Mouse (Mus musculus) embryonic facial prominence, embryonic 15.5 days (tissue): ENCODE data around the gene Psme1. TPM values are rescaled to one million over a fixed set of nuclear protein-coding genes. Genes with fewer than 3 reads are reported as not detected.

ENCODE experiments used
- ATAC-seq: fragments of 200-750 bp; cut with Nextera tagmentation; 2 replicates; pipeline ENCODE4 v1.8.0; 2017; ENCODE audit warnings: low read depth, moderate TSS enrichment; ENCODE audit not compliant: insufficient number of reproducible peaks, low FRiP score, low TSS enrichment
- H3K27ac ChIP-seq: fragments of 300-500 bp; sonication (generic); replicated peaks from 2 replicates; pipeline ENCODE4 v1.5.1; 2015; ENCODE audit warnings: mild to moderate bottlenecking, inconsistent platforms
- H3K27me3 ChIP-seq: fragments of 300-500 bp; sonication (generic); 2 replicates; pipeline ENCODE4 v1.6.1; 2015; ENCODE audit warnings: inconsistent platforms
- H3K36me3 ChIP-seq: fragments of 300-500 bp; sonication (generic); 2 replicates; pipeline ENCODE4 v1.6.1; 2015; ENCODE audit warnings: mild to moderate bottlenecking, inconsistent platforms
- H3K4me1 ChIP-seq: fragments of 300-500 bp; sonication (generic); 2 replicates; pipeline ENCODE4 v1.6.1; 2015; ENCODE audit warnings: inconsistent platforms
- H3K4me2 ChIP-seq: fragments of 300-500 bp; sonication (generic); replicated peaks from 2 replicates; pipeline ENCODE4 v1.6.1; 2015; ENCODE audit warnings: mild to moderate bottlenecking, inconsistent platforms
- H3K4me3 ChIP-seq: fragments of 300-500 bp; sonication (generic); replicated peaks from 2 replicates; pipeline ENCODE4 v1.5.1; 2015; ENCODE audit warnings: mild to moderate bottlenecking, inconsistent platforms
- H3K9ac ChIP-seq: fragments of 300-500 bp; sonication (generic); 2 replicates; pipeline ENCODE4 v1.6.1; 2015; ENCODE audit warnings: inconsistent platforms
- H3K9me3 ChIP-seq: fragments of 300-500 bp; sonication (generic); replicated peaks from 2 replicates; pipeline ENCODE4 v1.6.1; 2016; ENCODE audit warnings: inconsistent platforms
- WGBS: fragments of 180-500 bp; shearing (Covaris S2); methylation state at CpG from one replicate; pipeline ENCODE4 v1.1.7; 2015; 5-methylcytosine and 5-hydroxymethylcytosine counted together
- polyA plus RNA-seq: library from polyadenylated mRNA; unstranded; fragments of >200 nt; fragmentation: Nextera tagmentation; extraction: Ambion mirVana; gene quantifications from 2 replicates; pipeline ENCODE4 v1.2.1, GENCODE M21; 2015

Gene Psme1
- polyA plus RNA-seq, 1 experiment from 2014 or later = 134 TPM

DNA sequence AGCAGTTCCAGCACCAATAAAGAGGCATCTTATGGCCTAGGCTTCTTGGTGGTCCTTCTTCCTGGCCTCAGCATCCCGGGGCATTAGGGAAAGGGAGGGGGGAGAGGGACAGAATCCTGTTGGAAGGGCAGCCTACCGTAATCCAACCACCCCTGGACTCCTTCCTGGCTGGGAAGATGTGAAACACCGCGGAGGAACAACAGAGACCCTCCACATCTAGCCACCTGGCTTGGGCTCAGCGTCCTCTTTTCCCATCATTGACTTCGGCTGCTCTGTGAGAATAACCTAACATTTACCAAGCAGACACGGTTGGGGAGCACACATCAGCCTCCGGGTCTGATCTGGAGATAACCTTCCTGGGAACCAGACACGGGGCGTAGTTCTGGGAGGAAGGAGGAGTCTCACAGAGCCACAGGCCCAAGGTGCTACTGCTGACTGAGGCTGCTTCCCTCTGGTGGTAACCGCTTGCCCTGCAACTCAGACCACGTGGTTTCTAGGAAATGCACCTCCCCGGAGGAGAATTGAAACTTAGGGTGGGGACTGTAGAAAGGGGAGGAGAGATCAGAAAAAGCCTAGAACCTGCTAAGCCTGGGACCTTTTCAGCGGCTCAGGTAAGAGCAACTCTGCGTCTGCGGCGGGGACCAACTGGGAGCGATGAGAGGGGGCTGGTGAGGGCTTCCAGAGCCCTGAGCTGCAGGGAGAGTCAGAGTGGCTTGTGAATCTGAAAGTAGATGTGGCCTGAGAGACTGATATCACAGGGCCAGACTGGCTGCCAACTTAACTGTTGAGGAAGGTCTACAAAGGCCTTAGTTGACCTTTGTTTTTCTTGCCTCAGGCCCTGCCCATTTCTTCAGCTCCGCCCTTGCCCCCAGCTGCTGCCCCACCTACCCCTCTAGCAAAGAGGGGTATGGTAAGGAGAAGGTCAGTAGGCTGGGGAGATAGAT lies 26.0 kb downstream of the Psme1 start:
- peaks cover 19% of the 10 kb centered on the region for H3K4me1 ChIP-seq
- peaks cover 75% of the 10 kb centered on the region for H3K36me3 ChIP-seq
- 14% methylated on average over 19 of the region's 19 CpGs for WGBS
- H3K4me2 ChIP-seq = peak overlapping the region; percentile 45
- peak overlapping the region; percentile 39 for H3K4me3 ChIP-seq
- H3K27ac ChIP-seq = peak overlapping the region; percentile 63
- H3K27me3 ChIP-seq = no peaks in the 10 kb centered on the region
- ATAC-seq = peak; percentile 86
- H3K9ac ChIP-seq = peak overlapping the region; percentile 2; the same call in 1 of the 2 replicates
- no peaks in the 10 kb centered on the region for H3K9me3 ChIP-seq

- H3K27ac ChIP-seq = no peak overlapping the region
- no peaks in the 10 kb centered on the region for H3K27me3 ChIP-seq
- H3K4me1 ChIP-seq = peaks cover 19% of the 10 kb centered on the region
- H3K9ac ChIP-seq = no peak overlapping the region
- H3K9me3 ChIP-seq = no peaks in the 10 kb centered on the region
- 80% methylated on average over 11 of the region's 11 CpGs for WGBS
- H3K36me3 ChIP-seq = peaks cover 72% of the 10 kb centered on the region
- H3K4me2 ChIP-seq = 0 out of 2 replicates have a peak overlapping the region, but pooled peaks have one; percentile 8
- no peak for ATAC-seq
- H3K4me3 ChIP-seq = peak overlapping the region; percentile 39; the same call in 1 of the 2 replicates
These were observed 26.9 kb downstream of the Psme1 start for GRCm38 (mm10) chr14:55604823-55605222.

DNA sequence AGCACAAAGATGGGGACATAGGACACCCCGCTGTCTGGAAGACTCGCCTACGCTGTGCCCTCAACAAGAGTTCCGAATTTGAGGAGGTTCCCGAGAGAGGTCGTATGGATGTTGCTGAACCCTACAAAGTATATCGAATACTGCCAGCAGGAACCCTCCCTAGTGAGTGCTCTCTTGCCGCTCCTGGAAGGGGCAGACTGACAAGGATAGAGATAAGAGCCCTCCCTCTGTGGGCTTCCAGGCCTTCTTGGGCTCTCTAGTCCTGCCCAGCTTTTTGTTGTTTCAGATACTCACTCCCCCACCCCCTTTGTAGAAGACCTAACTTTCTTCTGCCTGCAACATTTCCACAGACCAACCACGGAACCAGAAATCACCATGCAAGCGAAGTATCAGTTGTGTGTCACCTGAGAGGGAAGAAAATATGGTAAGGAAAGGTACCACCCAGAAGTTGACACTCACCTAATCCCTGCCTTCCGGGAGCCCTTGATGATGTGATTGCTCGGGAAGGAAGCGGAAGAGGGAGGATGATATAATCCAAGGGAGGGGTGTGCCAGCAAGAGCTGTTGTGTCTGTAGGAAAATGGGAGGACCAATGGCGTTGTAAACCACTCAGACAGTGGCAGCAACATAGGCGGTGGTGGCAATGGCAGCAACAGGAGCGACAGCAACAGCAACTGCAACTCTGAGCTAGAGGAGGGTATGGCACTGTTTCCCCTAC lies 28.0 kb downstream of the Psme1 start:
- Histone ChIP-seq H3K27me3 (no peaks in the 10 kb centered on the region), H3K4me3 (no peak overlapping the region), H3K9ac (no peak overlapping the region), H3K36me3 (peaks cover 66% of the 10 kb centered on the region), H3K4me2 (no peak overlapping the region), H3K27ac (no peak overlapping the region), H3K9me3 (no peaks in the 10 kb centered on the region), H3K4me1 (peaks cover 19% of the 10 kb centered on the region)
- WGBS = 89% methylated on average over 16 of the region's 16 CpGs
- ATAC-seq = no peak

DNA sequence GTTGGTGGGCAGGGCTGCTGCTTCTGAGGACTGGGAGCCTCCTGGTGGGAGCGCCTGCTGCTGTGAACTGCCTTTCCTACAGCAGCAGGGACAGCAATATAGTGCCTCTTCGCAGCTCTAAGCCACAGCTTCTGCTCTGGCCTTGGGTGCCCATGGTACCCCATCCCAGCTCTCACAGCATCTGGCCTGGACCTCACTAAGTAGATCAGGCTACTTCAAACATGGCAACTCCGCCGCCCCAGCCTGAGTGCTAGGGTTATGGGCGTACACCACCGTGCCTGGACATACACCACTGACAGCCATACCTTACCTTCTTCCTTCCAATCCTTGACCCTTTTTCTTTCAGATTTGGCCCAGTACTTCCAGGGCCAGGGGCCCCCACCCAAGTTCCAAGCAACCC lies 30.4 kb downstream of the Psme1 start:
- 91% methylated on average over 6 of the region's 6 CpGs for WGBS
- H3K4me3 ChIP-seq = no peak overlapping the region
- no peak overlapping the region for H3K27ac ChIP-seq
- H3K27me3 ChIP-seq = no peaks in the 10 kb centered on the region
- H3K9ac ChIP-seq = no peak overlapping the region
- H3K4me1 ChIP-seq = peaks cover 17% of the 10 kb centered on the region
- ATAC-seq = no peak
- H3K9me3 ChIP-seq = no peaks in the 10 kb centered on the region
- no peak overlapping the region for H3K4me2 ChIP-seq
- H3K36me3 ChIP-seq = peaks cover 45% of the 10 kb centered on the region

GRCm38 (mm10) chr14:55613346-55613745 lies 35.4 kb downstream of the Psme1 start:
- peaks cover 17% of the 10 kb centered on the region for H3K36me3 ChIP-seq
- ATAC-seq = no peak
- H3K27ac ChIP-seq = no peak overlapping the region
- 62% methylated on average over 6 of the region's 6 CpGs for WGBS
- no peaks in the 10 kb centered on the region for H3K27me3 ChIP-seq
- no peak overlapping the region for H3K4me2 ChIP-seq
- H3K9me3 ChIP-seq = no peaks in the 10 kb centered on the region
- no peak overlapping the region for H3K4me3 ChIP-seq
- no peak overlapping the region for H3K9ac ChIP-seq
- no peaks in the 10 kb centered on the region for H3K4me1 ChIP-seq

DNA sequence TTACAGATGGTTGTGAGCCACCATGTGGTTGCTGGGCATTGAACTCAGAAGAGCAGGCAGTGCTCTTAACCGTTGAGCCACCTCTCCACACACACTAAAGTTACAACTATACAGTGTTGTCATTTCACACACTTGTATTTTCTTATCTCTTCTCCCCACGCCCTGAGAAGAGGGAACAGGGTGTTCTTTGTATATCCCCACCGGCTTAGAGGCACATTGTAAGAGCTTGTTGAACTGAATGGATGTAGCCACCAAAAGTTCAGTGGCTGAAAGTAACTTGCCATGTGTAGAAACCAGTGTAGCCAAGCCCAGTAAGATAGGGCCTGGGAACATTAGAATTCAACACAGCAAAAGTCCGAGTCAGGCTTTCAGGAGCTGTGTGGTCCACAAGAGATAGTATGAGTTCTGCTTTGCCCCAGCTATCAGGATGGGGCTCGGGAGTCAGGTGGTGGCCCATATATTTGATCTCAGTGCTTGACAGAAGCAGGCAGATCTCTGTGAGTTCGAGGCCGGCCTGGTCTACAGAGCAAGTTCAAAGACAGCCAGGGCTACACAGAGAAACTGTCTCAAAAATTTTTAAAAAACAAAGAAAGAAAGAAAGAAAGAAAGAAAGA lies 36.7 kb downstream of the Psme1 start:
- 75% methylated on average over 7 of the region's 7 CpGs for WGBS
- Histone ChIP-seq H3K27ac (no peak overlapping the region), H3K9me3 (no peaks in the 10 kb centered on the region), H3K4me2 (no peak overlapping the region), H3K9ac (no peak overlapping the region), H3K27me3 (no peaks in the 10 kb centered on the region), H3K4me1 (no peaks in the 10 kb centered on the region), H3K4me3 (no peak overlapping the region), H3K36me3 (peaks cover 5% of the 10 kb centered on the region; the same call in 1 of the 2 replicates)
- no peak for ATAC-seq

DNA sequence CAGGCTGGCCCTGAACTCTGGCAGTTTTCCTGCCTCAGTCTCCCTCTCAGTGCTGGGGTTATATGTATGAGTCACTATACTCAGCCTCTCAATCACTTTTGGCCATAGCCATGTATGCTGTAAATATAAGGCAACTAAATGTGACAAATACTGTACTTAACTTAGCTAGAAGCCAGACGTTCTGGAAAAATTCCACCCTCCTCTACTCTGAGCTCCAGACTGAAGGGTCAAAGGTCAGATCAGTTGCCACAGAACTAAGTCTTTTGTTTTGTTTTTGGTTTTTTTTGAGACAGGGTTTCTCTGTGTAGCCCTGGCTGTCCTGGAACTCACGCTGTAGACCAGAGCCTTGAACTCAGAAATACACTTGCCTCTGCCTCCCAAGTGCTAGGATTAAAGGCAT lies 38.0 kb downstream of the Psme1 start:
- Histone ChIP-seq H3K4me2 (no peak overlapping the region), H3K27me3 (no peaks in the 10 kb centered on the region), H3K36me3 (no peaks in the 10 kb centered on the region), H3K4me3 (no peak overlapping the region), H3K9ac (no peak overlapping the region), H3K27ac (no peak overlapping the region), H3K4me1 (no peaks in the 10 kb centered on the region), H3K9me3 (no peaks in the 10 kb centered on the region)
- 30% methylated on average over 2 of the region's 2 CpGs for WGBS
- ATAC-seq = no peak

DNA sequence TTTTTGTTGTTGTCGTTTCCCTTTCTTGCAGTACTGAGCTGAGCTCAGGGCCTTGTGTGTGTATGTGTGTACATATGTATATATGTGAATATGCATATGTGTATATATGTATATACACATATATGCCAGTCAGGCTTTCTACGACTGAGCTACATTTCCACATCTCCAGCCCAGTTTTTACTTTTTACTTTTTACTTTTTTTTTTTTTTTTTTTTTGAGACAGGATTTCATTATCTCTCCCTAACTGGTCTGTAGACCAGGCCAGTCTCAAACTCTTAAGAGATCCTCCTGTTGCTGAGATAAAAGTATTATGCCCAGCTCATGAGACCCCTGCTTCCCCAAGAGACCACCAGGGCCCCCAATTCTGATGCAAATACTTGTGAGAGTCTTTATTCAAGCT lies 38.9 kb downstream of the Psme1 start:
- Histone ChIP-seq H3K9me3 (no peaks in the 10 kb centered on the region), H3K4me2 (no peak overlapping the region), H3K4me3 (no peak overlapping the region), H3K27me3 (no peaks in the 10 kb centered on the region), H3K27ac (no peak overlapping the region), H3K36me3 (no peaks in the 10 kb centered on the region), H3K4me1 (no peaks in the 10 kb centered on the region), H3K9ac (no peak overlapping the region)
- 83% methylated on average over 2 of the region's 2 CpGs for WGBS
- no peak for ATAC-seq

DNA sequence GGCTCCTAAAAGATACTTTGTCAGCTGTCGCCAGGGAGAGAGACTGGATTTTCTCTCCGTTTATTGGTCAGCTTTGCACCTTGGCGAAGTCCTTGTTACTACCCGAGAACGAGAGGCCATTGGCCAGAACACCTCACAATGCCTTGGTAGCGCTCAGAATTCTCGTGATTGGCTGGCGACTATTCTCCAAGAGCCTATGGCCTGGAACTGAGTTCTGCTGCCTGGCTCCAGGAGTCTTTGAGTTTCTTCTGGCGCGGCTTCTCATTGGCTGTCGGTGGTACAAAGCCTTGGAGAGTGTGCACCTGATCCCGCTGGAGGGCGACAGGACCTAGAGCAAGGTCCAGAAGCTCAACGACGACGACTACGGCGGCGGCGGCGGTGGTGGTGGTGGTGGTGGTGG lies 39.9 kb downstream of the Psme1 start, which contains the start of gene Rec8:
TSS of gene Rec8 (plus strand) at position 216 of the 400 bp plus-strand sequence.
- Histone ChIP-seq H3K36me3 (no peaks in the 10 kb centered on the region), H3K27ac (no peak within 1 kb of the TSS), H3K27me3 (no peaks in the 10 kb centered on the region), H3K9ac (no peak within 1 kb of the TSS), H3K4me3 (no peak within 1 kb of the TSS), H3K9me3 (no peaks in the 10 kb centered on the region), H3K4me2 (peak within 1 kb of the TSS; percentile 22), H3K4me1 (no peaks in the 10 kb centered on the region)
- 25% methylated on average over 21 of the region's 21 CpGs for WGBS
- peak; percentile 70; the same call in 1 of the 2 replicates for ATAC-seq

DNA sequence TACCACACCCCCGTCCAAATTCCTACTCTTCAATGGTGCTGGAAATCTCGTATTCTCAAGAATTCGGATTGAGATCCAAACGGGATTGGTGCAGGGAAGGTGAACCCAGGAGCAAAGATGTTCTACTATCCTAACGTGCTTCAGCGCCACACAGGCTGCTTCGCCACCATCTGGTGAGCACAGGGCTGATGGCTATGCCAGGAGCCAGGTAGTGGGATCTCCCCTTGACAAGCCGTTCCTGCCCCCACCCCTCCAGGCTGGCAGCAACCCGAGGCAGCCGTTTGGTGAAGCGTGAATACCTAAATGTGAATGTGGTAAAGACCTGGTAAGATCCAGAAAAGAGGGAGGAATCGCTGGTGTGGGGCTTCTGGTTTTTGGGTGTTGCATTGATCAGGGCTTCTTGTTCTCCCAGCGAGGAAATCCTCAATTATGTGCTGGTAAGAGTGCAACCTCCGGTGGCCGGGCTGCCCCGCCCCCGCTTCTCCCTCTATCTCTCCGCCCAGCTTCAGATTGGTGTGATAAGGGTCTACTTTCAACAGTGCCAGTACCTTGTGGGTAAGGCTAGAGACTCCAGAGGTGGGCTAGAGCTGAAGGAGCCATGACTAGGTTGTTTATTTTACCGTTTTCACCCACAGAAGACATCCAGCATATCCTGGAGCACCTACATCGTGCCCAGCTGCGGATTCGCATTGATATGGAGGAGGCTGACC lies 40.7 kb downstream of the Psme1 start:
- 42% methylated on average over 22 of the region's 22 CpGs for WGBS
- Histone ChIP-seq H3K9ac (no peak overlapping the region), H3K9me3 (no peaks in the 10 kb centered on the region), H3K4me1 (no peaks in the 10 kb centered on the region), H3K4me2 (peak overlapping the region; percentile 22), H3K4me3 (no peak overlapping the region), H3K36me3 (no peaks in the 10 kb centered on the region), H3K27ac (no peak overlapping the region), H3K27me3 (no peaks in the 10 kb centered on the region)
- ATAC-seq = no peak
